Mouse (Mus musculus) embryonic fibroblast, embryonic 13.5 days (primary cell): ENCODE data around the gene Eipr1. TPM values are rescaled to one million over a fixed set of nuclear protein-coding genes. Genes with fewer than 3 reads are reported as not detected.

ENCODE experiments used
- H3K27ac ChIP-seq: 2 replicates; pipeline ENCODE4 v1.5.1; 2012; ENCODE audit warnings: low read length, control low read depth, inconsistent platforms; ENCODE audit not compliant: insufficient read depth
- H3K4me1 ChIP-seq: 2 replicates; pipeline ENCODE4 v1.6.1; 2011; ENCODE audit warnings: low read length; ENCODE audit not compliant: control insufficient read depth, insufficient read depth
- H3K4me3 ChIP-seq: 2 replicates; pipeline ENCODE4 v1.5.1; 2011; ENCODE audit warnings: mild to moderate bottlenecking, control low read depth, low read length; ENCODE audit not compliant: insufficient read depth
- CTCF ChIP-seq: IDR thresholded peaks from 2 replicates; pipeline ENCODE4 v1.5.1; 2011; ENCODE audit warnings: mild to moderate bottlenecking, control low read depth, low read length, moderate library complexity, borderline replicate concordance; ENCODE audit not compliant: insufficient read depth
- POLR2A ChIP-seq: IDR thresholded peaks from 2 replicates; pipeline ENCODE4 v1.6.1; 2011; ENCODE audit warnings: low read depth, mild to moderate bottlenecking, control low read depth, low read length, moderate library complexity
- polyA plus RNA-seq: library from polyadenylated mRNA; stranded (reverse); fragments of >200 nt; gene quantifications from 2 replicates; pipeline ENCODE4 v1.2.4, GENCODE M21; 2011; ENCODE audit warnings: low read depth; ENCODE audit not compliant: missing spikeins, insufficient read length

Gene Eipr1
- polyA plus RNA-seq, 1 experiment = 10.7 TPM

DNA sequence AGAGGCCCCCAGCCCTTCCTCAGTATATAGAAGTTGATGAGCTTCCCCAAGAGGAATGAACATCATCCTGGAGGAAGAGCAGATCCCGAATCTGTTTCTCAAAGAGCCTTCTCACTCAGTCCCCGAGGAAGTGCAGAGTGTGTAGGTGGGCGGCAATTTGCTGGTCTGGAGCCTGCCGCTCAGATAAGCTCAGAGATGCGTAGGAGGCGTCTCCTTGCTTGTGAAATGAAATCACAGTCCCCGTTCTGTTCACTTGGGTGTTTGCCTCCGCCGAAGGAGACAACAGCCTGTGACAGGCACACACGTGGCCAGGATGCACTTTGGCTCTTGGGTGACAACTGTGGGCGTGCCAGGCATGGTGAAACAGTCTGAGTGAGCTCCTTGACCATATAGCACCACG is 120.7 kb downstream of the Eipr1 start:
- Histone ChIP-seq H3K4me3 (no peak overlapping the region), H3K27ac (no peak overlapping the region), H3K4me1 (no peaks in the 10 kb centered on the region)
- no peak for TF ChIP-seq POLR2A
- no peak for TF ChIP-seq CTCF

DNA sequence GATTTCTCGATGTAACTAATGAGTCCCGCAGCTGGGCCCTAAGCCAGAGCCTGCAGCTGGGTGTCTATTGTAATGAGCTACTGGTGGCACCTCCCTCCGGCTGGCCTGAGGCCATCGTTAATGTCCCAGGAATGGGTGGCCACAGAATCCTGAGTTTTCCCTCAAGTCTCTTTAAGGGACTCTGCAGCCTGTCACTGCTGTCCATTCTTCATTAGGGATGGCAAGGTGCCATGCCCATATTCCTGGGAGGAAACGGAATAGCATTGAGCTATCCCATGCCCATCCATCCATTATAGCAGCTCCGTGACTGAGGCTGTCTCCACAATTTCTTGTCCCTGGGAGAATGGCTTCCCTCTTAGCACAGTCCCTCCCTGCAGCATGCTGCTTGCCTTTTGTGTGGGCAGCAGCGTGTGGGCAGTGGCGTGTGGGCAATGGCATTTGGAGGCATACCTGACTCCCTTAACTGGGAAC is 123.2 kb downstream of the Eipr1 start:
- H3K4me3 ChIP-seq = no peak overlapping the region
- TF ChIP-seq CTCF (no peak), POLR2A (no peak)
- H3K4me1 ChIP-seq = no peaks in the 10 kb centered on the region
- no peak overlapping the region for H3K27ac ChIP-seq

DNA sequence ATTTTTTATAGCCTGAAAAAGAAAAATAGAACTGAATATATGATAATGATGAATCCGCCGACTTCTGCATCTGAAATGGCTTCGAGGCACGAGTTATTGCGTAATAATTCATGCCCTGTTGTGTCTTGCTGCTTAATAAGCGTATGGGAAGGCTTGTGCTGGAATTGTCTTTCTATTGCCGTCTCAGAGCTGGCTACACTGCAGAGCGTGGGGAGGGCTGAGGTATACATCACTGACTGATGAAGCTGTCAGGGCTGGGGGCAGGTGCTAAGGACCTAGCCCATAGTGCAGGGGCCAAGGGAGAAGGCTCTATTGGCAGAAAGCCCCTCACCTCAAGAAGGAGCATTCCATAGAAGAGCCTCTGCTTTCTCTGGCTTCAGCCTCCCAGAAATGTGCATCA is 123.9 kb downstream of the Eipr1 start:
- Histone ChIP-seq H3K4me1 (no peaks in the 10 kb centered on the region), H3K27ac (no peak overlapping the region), H3K4me3 (no peak overlapping the region)
- no peak for TF ChIP-seq CTCF
- no peak for TF ChIP-seq POLR2A

DNA sequence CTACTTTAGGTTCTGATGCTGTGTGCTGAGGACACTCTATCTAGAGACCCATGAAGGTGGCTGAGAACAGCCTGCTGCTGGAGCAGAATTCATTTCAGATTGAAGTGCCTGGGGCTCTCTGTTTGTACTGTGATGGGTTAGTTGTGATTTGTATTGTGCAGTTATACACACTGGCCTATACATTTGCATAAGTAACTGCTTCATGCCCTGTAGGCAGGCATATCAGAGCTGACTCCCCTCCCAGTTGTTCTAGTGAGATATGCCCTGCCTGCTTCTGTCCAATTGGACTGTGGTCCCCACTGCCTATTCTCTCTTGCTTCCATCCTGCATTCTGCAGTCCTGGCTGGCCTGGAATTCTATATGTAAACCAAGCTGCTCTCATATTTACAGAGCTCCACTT is 128.9 kb downstream of the Eipr1 start:
- Histone ChIP-seq H3K4me3 (no peak overlapping the region), H3K27ac (no peak overlapping the region), H3K4me1 (no peaks in the 10 kb centered on the region)
- TF ChIP-seq CTCF (no peak), POLR2A (no peak)

DNA sequence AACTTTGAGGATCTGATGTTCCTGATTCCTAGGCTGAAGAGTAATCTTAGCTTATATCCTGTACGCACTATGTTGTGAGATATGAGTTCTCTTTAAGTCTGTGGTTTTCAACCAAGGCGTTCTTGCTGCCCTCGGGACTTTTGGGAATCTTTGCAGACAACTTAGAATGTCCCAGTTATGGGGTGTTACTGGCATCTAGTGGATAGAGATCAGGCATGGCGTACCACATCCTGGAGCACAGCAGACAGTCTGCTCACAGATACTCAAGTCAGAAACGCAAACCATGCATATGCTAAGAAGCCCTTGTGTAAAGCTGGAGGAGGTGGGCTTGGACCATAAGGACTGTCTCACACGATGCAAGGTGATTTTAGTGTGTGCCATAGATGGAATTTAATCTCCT is 136.1 kb downstream of the Eipr1 start:
- no peak overlapping the region for H3K27ac ChIP-seq
- no peak overlapping the region for H3K4me3 ChIP-seq
- no peak for TF ChIP-seq CTCF
- no peaks in the 10 kb centered on the region for H3K4me1 ChIP-seq

DNA sequence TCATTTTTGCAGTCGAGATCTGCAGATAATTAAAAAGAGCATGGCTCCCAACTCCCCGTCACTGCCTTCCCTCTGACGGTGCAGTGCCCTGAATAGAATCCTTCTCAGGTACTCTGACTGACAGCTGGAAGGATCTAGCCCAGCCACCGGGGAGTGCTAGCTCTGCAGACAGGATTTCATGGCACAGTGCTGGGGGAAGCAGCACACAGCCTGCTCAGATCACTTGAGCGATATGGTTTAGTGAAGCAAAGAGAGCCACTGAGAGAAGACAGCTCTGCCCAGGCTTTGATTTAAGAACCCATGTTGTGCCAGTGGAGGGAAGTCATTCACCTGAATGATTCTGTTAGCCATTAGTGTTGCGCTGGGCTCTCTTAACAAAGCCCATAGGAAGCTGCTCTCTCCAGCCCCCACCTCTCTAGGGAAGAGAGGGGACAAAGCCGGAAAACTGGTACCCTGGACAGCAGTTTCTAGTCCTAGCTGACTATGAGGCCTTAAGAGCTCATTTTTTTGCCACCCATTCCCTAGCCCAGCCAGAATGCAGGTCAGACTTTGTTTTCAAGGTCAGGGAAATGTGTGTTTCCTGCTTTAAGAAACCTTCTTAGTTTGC is 137.6 kb downstream of the Eipr1 start:
- Histone ChIP-seq H3K27ac (no peak overlapping the region), H3K4me1 (no peaks in the 10 kb centered on the region), H3K4me3 (no peak overlapping the region)
- no peak for TF ChIP-seq CTCF
- no peak for TF ChIP-seq POLR2A

DNA sequence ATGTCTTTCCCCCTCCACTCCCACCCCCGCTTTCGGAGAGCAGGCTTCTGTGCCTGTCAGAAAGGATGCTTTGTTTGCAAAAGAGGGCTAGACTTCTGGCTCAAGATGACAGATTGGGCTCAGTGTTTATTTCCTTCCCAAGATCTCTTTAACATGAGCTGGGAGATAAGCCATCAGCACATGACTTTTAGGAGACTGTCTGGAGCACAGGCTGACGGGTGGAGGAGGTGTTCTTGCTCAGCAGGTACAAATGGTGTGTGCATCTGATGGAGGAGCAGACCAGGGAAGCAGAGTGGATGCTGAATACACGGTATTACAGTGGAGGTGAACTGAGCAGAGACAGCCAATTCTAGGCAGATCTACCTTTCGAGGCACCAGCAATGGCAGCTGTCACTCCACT is 139.9 kb downstream of the Eipr1 start:
- Histone ChIP-seq H3K4me3 (no peak overlapping the region), H3K4me1 (no peaks in the 10 kb centered on the region), H3K27ac (no peak overlapping the region)
- TF ChIP-seq CTCF (no peak), POLR2A (no peak)

DNA sequence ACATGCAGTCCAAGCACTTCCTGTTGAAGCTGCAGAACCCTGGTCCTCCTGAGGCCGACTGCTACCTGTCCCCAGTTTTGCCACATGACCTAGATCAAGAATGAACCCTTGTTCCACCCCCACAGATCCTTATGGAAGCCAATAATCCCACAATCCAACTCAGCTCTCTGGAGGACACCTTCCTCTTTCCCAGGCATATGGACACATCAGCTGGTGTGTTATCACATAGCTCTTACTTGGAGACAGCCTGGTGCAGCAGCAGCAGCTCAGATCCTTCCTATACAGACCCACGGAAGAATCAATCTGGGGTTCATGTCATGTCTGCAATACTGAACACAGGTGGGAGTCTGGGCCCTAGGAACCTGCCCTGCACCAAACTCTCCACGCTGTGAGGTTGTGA is 145.0 kb downstream of the Eipr1 start:
- TF ChIP-seq POLR2A (no peak), CTCF (no peak)
- no peaks in the 10 kb centered on the region for H3K4me1 ChIP-seq
- H3K4me3 ChIP-seq = no peak overlapping the region
- H3K27ac ChIP-seq = no peak overlapping the region

DNA sequence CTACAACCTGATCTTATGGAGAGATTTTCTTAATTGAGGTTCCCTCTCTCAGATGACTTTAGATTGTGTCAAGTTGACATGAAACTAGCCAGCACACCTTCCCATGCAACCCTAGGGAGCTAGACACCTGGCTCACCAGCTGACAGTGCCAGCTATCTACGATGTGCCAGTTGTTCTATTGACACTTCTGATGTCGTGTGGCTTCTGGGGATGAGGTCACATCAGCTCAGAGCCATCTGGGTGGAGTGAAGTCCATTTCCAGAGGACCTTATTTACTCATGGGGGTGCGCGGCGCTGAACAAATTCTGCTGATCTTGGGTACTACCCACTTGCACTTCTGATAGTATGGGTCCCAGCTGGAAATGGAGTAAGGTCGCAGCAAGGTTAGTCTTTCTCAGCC is 146.7 kb downstream of the Eipr1 start:
- Histone ChIP-seq H3K27ac (no peak overlapping the region), H3K4me1 (no peaks in the 10 kb centered on the region), H3K4me3 (no peak overlapping the region)
- TF ChIP-seq CTCF (no peak), POLR2A (no peak)

DNA sequence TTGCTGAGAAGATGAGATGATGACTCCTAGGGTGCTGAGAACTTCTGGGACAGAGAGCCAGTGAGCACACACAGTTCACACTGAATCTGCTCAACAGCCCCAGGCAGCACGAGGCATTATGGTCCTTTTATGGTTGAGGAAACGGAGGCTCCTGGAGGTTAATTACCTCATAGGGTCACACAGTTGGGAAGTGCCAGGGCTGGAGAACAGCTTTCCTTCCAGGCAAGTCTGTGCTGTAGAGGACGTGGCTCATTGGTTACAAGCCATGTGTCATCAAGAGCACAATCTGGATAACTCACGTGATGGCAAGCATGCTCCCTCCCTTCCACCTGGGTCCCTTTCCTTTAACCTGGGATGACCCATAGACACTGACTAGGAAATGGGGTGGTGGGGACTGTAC is 148.1 kb downstream of the Eipr1 start:
- TF ChIP-seq POLR2A = no peak
- TF ChIP-seq CTCF = no peak
- Histone ChIP-seq H3K4me3 (no peak overlapping the region), H3K27ac (no peak overlapping the region), H3K4me1 (no peaks in the 10 kb centered on the region)

DNA sequence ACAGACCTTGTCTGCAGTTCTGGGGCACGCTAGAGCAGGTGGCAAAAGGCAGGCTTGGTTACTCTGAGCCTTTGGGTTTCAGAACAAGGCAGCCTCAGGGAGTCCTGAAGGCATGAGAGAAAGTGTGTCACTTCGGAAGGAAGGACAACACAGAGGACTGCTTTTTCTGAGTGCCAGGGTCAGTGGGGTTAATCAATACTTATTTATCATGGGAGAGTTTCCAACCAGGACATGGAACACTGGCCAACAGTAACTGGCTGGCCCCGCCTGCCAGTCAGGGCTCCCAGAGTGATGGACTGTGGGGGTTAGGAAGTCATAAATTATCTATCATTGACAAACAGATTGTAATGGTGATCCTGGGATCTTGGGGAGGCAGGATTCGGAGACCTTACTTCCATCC is 148.7 kb downstream of the Eipr1 start:
- Histone ChIP-seq H3K4me1 (no peaks in the 10 kb centered on the region), H3K27ac (no peak overlapping the region), H3K4me3 (no peak overlapping the region)
- TF ChIP-seq CTCF = no peak
- no peak for TF ChIP-seq POLR2A
